Mouse (Mus musculus) erythroblast, embryonic 14.5 days (primary cell): ENCODE results near the gene Nps.

ENCODE experiments used
- GATA1 ChIP-seq: IDR thresholded peaks from 2 replicates; pipeline ENCODE4 v1.6.1; 2012; ENCODE audit warnings: low read length, inconsistent platforms, mixed read lengths
- TAL1 ChIP-seq: IDR thresholded peaks from 3 replicates; pipeline ENCODE4 v1.6.1; 2012; ENCODE audit warnings: low read length, inconsistent platforms, mixed read lengths

GRCm38 (mm10) chr7:135210296-135210695 is 48.2 kb upstream of the Nps start:
- TF ChIP-seq TAL1 (no peak), GATA1 (no peak)
